Mouse (Mus musculus): ENCODE results near the gene Gm43302. TPM values are rescaled to one million over a fixed set of nuclear protein-coding genes. Genes with fewer than 3 reads are reported as not detected.

Gm43302 gene
- polyA plus RNA-seq, 1 experiment, result not detected

DNA sequence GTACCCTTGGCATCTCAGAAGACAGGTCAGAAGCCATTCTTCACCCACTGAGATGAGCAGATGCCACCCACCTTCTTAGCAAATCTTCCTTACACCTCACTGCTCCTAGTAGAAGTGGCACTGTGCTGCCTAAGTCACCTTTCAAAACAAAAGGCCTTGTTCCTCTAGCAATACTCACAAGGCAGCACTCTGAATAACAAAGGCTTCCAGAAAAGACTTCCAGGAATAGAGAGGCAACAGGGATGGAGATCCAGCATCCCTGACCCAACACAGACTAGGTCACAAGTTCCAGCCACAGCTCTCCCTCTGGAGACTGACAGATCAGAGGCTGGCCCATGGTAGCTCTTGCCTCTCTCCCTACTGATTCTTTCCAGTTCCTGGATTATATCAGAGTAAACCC, 112.0 kb downstream of the Gm43302 start:
- no peak overlapping the region for H3K27ac ChIP-seq (ENCODE audit: insufficient read depth, low read length)
- no peaks in the 10 kb centered on the region for H3K4me1 ChIP-seq (ENCODE audit: control insufficient read depth, insufficient read depth, low read length)
- H3K4me3 ChIP-seq (ENCODE audit: insufficient read depth, low read length), result no peak overlapping the region
- TF ChIP-seq POLR2A (IDR thresholded peaks at IDR 0.05; ENCODE audit: low read depth, low read length), result no peak
- no peak for TF ChIP-seq CTCF (IDR thresholded peaks at IDR 0.05; ENCODE audit: borderline replicate concordance, insufficient read depth, low read length)

Other genes with a start within 250 kb of the Gm43302 start
- 1.3 and 2.3 TPM in 2 replicates for gene Gbp9, start 154.2 kb downstream of the Gm43302 start, polyA plus RNA-seq (2011; ENCODE audit: insufficient read length, low read depth, missing spikeins)
- 0.28 TPM in 1 of 2 replicates, not detected in the other for gene Gbp8, start 154.2 kb downstream of the Gm43302 start, polyA plus RNA-seq (2011; ENCODE audit: insufficient read length, low read depth, missing spikeins)
- gene Gbp4, start 154.1 kb downstream of the Gm43302 start, polyA plus RNA-seq (2011; ENCODE audit: insufficient read length, low read depth, missing spikeins), result not detected in 2 replicates
- gene Gbp10, start 54.2 kb downstream of the Gm43302 start, polyA plus RNA-seq (2011; ENCODE audit: insufficient read length, low read depth, missing spikeins), result 0.83 TPM in 1 of 2 replicates, not detected in the other
- 0.97 and 3.8 TPM in 2 replicates for gene Gbp6, start within 50 bp of the Gm43302 start, polyA plus RNA-seq (2011; ENCODE audit: insufficient read length, low read depth, missing spikeins)
- 11.4 and 12.4 TPM in 2 replicates for gene Lrrc8b, start 122.1 kb upstream of the Gm43302 start, polyA plus RNA-seq (2011; ENCODE audit: insufficient read length, low read depth, missing spikeins)
- gene Lrrc8c, start 225.7 kb upstream of the Gm43302 start, polyA plus RNA-seq (2011; ENCODE audit: insufficient read length, low read depth, missing spikeins), result 47.1 and 66.1 TPM in 2 replicates

Data from embryonic fibroblast, embryonic 13.5 days (primary cell).